Mouse (Mus musculus) urinary bladder, postnatal 36 days (tissue): ENCODE results near the gene Ccr8.

ENCODE experiments used
- DNase-seq, 2 experiments: peaks; one replicate each; pipeline ENCODE4 v3.0.0; 2022; ENCODE audit warnings: low spot score in 2 of 2, mixed read lengths in 1 of 2

Gene Ccr8

GRCm38 (mm10) chr9:120132980-120133754 is 41.3 kb downstream of the Ccr8 start:
- DNase-seq = no peak

GRCm38 (mm10) chr9:120133755-120134475 is 42.0 kb downstream of the Ccr8 start:
- no peak for DNase-seq

- DNase-seq = no peak
Observed at GRCm38 (mm10) chr9:120134529-120135160, 42.7 kb downstream of the Ccr8 start.

GRCm38 (mm10) chr9:120135454-120135853 is 43.5 kb downstream of the Ccr8 start:
- DNase-seq = no peak

GRCm38 (mm10) chr9:120140652-120141051 is 48.7 kb downstream of the Ccr8 start:
- DNase-seq = peak; percentile 60 to 77

GRCm38 (mm10) chr9:120144474-120144873 is 52.6 kb downstream of the Ccr8 start:
- DNase-seq = no peak
